Mouse (Mus musculus): Measurements from ENCODE around the gene Sar1b.
"Not testable (repeated sequence)": the region's sequence is repeated elsewhere in the genome, so short reads cannot be mapped to it uniquely, and the experiment has no call there.

Sar1b gene

DNA sequence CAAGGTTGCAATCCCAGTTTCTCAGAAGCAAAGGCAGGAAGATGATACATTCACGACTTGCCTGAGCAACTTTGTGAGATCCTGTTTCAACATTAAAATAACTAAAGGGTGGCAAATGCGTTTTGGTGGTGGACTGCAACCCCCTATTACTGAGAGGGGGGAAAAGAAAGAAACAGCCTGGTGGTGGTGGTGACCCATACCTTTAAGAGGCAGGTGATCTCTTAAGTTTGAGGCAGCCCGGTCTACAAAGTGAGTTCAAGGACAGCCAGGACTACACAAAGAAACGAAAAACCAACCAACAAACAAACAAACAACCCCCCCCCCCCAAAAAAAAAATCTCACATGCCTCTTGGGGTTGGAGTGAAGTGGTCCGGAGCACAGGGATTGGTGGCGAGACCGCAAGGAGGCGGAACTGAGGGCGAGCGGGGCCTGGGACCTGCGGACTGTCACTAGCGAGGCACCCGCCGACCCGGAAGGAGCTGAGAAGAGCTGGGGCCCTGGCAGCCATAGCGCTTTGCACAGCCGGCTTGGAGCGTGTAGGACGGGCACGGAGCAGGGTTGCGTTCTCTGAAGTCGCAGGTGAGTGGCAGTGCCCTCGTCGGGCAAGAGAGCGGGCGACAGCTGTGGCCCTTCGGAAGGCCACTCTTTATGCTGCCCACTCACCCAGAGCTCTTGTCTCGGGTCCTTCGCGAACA lies at the start of gene Sar1b, which contains the start of gene Sec24a:
Sar1b (plus strand) TSS at position 475 of the 695 bp plus-strand sequence.
Sec24a (minus strand) TSS at position 422 of the 695 bp plus-strand sequence.
- peak; percentile 46 for DNase-seq (ENCODE audit: low spot score)

DNA sequence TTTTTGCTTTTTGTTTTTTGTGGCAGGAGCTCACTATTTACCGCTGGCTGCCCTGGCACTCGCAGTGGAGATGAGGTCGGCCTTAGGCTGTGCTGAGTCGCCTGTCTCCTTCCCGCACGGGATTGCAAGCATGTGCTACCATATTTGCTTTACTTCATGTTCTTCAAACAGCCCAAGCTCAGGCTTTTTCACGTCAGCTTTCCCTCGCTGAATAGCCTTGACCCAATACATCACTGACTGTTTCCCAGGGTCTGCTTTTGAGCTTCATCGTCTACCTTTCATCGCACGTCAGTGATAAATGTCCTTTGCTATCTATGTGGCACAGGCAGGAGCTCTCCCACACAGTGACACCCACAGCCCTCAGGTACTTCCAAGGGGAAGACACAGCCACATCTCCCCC lies 42.4 kb upstream of the Sar1b start:
- DNase-seq (ENCODE audit: low spot score), result no peak

- DNase-seq (ENCODE audit: low spot score), result no peak
Measured at GRCm38 (mm10) chr11:51732883-51733282, 30.6 kb upstream of the Sar1b start.

GRCm38 (mm10) chr11:51734218-51734617 lies 29.3 kb upstream of the Sar1b start:
- DNase-seq (ENCODE audit: low spot score), result not testable (repeated sequence)

GRCm38 (mm10) chr11:51738651-51739403 lies 24.7 kb upstream of the Sar1b start:
- DNase-seq (ENCODE audit: low spot score), result no peak

GRCm38 (mm10) chr11:51740701-51741100 lies 22.8 kb upstream of the Sar1b start:
- no peak for DNase-seq (ENCODE audit: low spot score)

- no peak for DNase-seq (ENCODE audit: low spot score)
Measured at GRCm38 (mm10) chr11:51746096-51746495, 17.4 kb upstream of the Sar1b start.

GRCm38 (mm10) chr11:51751623-51752225 lies 11.8 kb upstream of the Sar1b start:
- not testable (repeated sequence) for DNase-seq (ENCODE audit: low spot score)

GRCm38 (mm10) chr11:51755621-51756311 lies 7.7 kb upstream of the Sar1b start:
- DNase-seq (ENCODE audit: low spot score), result no peak

DNA sequence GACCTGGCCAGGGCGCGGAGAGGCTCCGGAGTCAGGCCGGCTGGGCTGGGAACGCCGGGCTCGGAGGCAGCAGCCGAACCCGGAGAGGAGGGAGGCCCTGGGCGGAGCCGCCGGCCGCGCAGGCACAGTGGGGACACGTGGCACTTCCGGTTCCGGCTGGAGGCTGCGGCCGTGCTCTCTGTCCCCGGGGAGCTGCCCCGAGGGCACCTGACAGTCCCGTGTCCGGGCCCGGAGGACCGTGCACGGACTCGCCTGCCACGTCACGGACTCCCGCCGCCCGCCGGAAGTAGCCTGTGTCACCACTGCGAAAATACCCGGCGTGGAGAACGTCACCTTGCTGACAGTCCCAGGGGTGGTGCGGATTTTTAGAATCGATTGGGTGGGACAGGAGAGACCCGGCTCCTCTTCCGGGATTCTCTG lies 7.1 kb upstream of the Sar1b start:
- DNase-seq (ENCODE audit: low spot score), result peak; percentile 49

DNA sequence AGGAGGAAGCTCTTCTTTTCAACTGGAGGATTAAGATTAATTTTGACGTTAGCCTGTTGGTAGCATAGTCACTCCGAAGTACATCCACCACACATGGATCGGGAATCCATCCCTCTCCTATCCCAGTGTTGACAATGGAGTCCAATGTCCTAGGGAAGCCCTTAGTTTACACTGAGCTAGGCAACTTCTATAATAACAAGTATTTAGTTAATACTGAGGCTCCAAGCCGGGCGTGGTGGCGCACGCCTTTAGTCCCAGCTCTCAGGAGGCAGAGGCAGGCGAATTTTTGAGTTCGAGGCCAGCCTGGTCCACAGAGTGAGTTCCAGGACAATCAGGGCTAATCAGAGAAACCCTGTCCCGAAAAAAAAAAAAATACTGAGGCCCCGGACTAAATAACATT lies 6.5 kb upstream of the Sar1b start:
- DNase-seq (ENCODE audit: low spot score), result no peak

- DNase-seq (ENCODE audit: low spot score), result no peak
Measured at GRCm38 (mm10) chr11:51757625-51758024, 5.9 kb upstream of the Sar1b start.

DNA sequence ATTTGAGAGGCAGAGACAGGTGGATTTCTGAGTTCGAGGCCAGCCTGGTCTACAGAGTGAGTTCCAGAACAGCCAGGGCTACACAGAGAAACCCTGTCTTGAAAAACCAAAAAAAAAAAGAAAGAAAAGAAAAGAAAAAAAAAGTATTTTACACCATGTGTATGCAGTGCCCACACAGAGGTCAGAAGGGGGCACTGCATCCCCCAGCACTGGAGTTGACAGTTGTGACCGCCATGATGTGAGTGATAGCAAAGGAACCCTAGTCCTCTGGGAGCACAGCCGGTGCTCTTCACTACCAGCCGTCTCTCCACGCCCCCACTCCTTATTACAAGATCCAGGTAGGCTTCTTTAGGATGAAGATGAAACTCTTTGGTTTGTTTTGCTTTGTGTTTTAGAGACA lies 5.3 kb upstream of the Sar1b start:
- not testable (repeated sequence) for DNase-seq (ENCODE audit: low spot score)

DNA sequence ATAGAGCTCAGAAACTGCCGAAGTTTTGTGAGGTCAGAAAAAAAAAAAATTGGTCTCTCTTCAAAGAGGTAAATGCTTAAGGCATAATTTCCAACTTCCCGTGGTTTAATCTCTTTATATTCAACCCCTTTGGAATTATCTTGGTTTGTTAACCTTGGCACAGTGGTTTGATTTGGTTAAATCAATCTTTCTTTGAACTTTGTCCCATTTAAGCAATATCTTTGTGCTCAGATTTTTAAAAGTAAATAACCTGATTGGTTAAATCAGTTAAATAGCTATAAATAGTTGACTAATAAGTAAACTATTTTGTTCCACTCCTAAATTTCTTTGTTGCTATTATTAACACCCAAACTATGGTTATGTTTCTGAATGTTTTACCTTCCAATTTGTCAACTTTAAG lies 4.2 kb upstream of the Sar1b start:
- no peak for DNase-seq (ENCODE audit: low spot score)

GRCm38 (mm10) chr11:51759941-51760657 lies 3.4 kb upstream of the Sar1b start:
- DNase-seq (ENCODE audit: low spot score), result no peak

DNA sequence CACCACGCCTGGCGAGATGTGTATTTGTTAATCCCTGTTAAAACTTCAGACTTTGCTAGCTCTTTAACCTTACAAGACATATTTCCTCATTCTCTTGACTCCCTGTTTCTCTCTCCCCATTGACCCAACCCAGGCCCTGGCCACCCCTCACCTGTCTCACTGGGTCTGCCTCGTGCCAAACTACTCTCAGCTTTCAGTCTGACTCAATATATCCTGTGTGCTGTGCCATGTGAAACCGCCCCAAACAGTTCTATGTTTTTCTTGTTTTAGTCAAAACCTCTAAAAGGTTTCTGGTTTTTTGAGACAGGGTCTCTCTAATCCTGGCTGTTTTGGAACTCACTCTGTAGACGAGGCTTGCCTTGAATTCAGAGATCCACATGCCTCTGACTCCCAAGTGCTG lies 2.2 kb upstream of the Sar1b start:
- DNase-seq (ENCODE audit: low spot score), result no peak

- DNase-seq (ENCODE audit: low spot score), result no peak
Measured at GRCm38 (mm10) chr11:51763955-51764354, 468 bp downstream of the Sar1b start.

DNA sequence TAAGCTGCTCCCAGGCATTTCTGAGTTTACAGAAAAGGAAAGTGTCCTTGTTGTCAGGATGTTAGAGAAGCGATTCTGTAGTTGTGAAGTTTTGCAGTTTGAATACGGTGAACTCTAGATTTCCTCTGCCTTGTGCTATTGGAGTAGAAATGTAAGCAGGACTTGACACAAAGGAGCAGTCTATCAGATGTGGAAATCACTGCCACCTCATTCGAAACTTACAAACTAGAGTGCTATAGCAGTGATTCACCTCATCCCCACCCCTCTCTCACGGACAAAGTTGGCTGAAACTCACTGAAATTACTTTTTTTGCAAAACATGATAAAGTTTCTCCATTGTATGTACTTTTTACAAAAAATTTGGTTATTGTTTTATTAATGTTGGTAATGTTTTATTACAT lies 1.3 kb downstream of the Sar1b start:
- DNase-seq (ENCODE audit: low spot score), result no peak

DNA sequence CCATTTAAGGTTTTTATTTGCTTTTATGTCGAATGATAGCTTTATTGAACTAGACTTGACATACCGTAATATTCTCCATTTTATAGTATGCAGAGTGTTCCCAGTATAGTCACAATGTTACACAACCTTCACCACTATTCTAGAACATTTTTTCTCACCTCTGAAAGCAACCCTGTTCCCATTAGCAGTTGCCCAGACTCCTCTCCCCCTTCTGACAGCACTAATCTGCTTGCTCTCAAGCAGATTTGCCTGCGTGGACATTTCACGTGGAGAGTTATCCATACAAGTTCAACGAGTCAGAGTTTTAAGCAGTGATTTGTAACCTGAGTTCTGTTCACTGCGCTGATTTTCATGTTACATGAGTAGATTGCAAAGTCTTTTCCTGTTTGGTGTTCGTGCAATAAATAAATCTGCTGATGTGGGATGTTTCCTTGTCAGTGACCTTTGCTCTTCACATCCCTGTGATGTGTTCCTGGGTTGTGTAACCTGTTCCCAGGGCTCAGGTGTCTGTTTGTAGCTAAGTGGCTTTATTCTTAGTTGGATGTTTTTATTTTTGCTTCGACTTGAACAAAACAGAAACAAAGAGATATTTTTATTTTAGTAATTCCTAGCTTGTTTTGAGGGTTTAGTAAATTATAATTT lies 4.2 kb downstream of the Sar1b start:
- DNase-seq (ENCODE audit: low spot score), result no peak

DNA sequence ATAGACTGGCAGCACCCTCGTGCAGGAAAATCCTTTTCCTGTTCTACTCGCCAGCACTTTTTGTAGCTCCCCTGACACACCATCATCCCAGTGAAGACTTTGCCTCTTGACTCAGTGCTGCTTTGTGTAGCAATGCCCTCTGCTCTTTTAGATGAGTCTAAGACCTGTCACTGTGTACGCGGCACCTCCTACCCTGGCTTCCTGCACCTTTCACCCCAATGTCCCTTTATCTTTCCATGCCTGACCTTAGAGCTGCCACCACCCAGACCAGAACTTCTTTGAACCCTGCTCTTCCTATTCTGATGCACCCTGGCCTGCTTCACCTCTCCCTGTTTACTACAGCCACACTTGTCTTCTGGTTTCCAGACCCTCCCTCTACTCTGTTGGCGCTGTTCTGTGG lies 4.8 kb downstream of the Sar1b start:
- DNase-seq (ENCODE audit: low spot score), result no peak

- no peak for DNase-seq (ENCODE audit: low spot score)
Measured at GRCm38 (mm10) chr11:51775507-51775906, 12.0 kb downstream of the Sar1b start.
